In genomic region chr4:155582279-155582905, GRCm38 (mm10) we compare ENCODE assay signal across 14 mouse cellular contexts. TPM values are rescaled to one million over a fixed set of nuclear protein-coding genes. Genes with fewer than 3 reads are reported as not detected.
DNase-seq lines count a peak whose midpoint lies in the region; ATAC-seq and TF ChIP-seq lines count a peak whose summit lies in the region.
"Had no signal": no experiment of that assay in that cellular context is flagged by ENCODE, and none has a peak within 500 bp of the region (broad histone marks: within the 10 kb centered on the region; RNA-seq: fewer than 3 reads in every experiment).

No protein-coding gene starts in this region.

- peaks cover 19% of the 10 kb centered on the region for H3K4me1 ChIP-seq in liver, adult 2 months (ENCODE audit: control insufficient read depth, insufficient read depth, low read length)
- peaks cover 14% of the 10 kb centered on the region; the same call in 1 of the 2 replicates for H3K4me1 ChIP-seq in liver, postnatal 0 days (ENCODE audit: insufficient read depth)
- peaks cover 6% of the 10 kb centered on the region; the same call in 1 of the 2 replicates for H3K4me1 ChIP-seq in liver, embryonic 12.5 days
- H3K4me1 ChIP-seq: limb, embryonic 13.5 days had no signal

- H3K36me3 ChIP-seq in liver, adult 2 months (ENCODE audit: control insufficient read depth, insufficient read depth, low read length) = peaks cover 47% of the 10 kb centered on the region
- H3K36me3 ChIP-seq in liver, postnatal 0 days (replicated peaks; ENCODE audit: insufficient read depth, low read length) = peaks cover 76% of the 10 kb centered on the region
- H3K36me3 ChIP-seq in liver, embryonic 12.5 days = peaks cover 91% of the 10 kb centered on the region

- H3K79me2 ChIP-seq in liver, adult 2 months (ENCODE audit: control insufficient read depth, insufficient read depth, low read length) = peaks cover 4% of the 10 kb centered on the region; the same call in 1 of the 2 replicates

- WGBS in liver, adult 2 months = 70% methylated on average over 6 of the region's 6 CpGs
- WGBS in liver, postnatal 0 days (ENCODE audit: insufficient replicate concordance) = 83% methylated on average over 6 of the region's 6 CpGs
- 83% methylated on average over 6 of the region's 6 CpGs for WGBS in liver, embryonic 12.5 days (ENCODE audit: insufficient replicate concordance)

- no peak for ATAC-seq in liver, postnatal 0 days
- ATAC-seq in liver, embryonic 12.5 days = peak; percentile 44; the same call in 1 of the 2 replicates
- ATAC-seq in frontal cortex, adult (ENCODE audit: low TSS enrichment) = no peak
- ATAC-seq in inflammation-experienced regulatory T-cells, adult 6 months = no peak

- H3K27ac ChIP-seq in liver, adult 2 months (replicated peaks; ENCODE audit: insufficient read depth, low read depth, low read length) = no peak overlapping the region
- H3K27ac ChIP-seq in liver, postnatal 0 days (ENCODE audit: low read depth) = no peak overlapping the region
- no peak overlapping the region for H3K27ac ChIP-seq in liver, embryonic 12.5 days
- H3K27ac ChIP-seq: limb, embryonic 13.5 days had no signal

- H3K9me3 ChIP-seq in liver, postnatal 0 days (ENCODE audit: low read length) = no peaks in the 10 kb centered on the region
- H3K9me3 ChIP-seq in liver, embryonic 12.5 days (replicated peaks) = no peaks in the 10 kb centered on the region
- H3K9me3 ChIP-seq: limb, embryonic 13.5 days had no signal

- TF ChIP-seq EP300 in liver, postnatal 0 days (IDR thresholded peaks at IDR 0.05; ENCODE audit: low read depth) = no peak

- TF ChIP-seq CTCF in liver, adult 2 months (IDR thresholded peaks at IDR 0.05; ENCODE audit: low read depth, low read length) = no peak
- no peak for TF ChIP-seq CTCF in liver, postnatal 0 days (IDR thresholded peaks at IDR 0.05; ENCODE audit: low read depth)

- H3K27me3 ChIP-seq in liver, adult 2 months (ENCODE audit: control insufficient read depth, insufficient read depth, low read length) = no peaks in the 10 kb centered on the region
- no peaks in the 10 kb centered on the region for H3K27me3 ChIP-seq in liver, postnatal 0 days (ENCODE audit: insufficient read depth, low read length)
- no peaks in the 10 kb centered on the region for H3K27me3 ChIP-seq in liver, embryonic 12.5 days (replicated peaks)
- H3K27me3 ChIP-seq: limb, embryonic 13.5 days had no signal

- no peak overlapping the region for H3K4me2 ChIP-seq in liver, postnatal 0 days (ENCODE audit: low read depth, low read length)
- H3K4me2 ChIP-seq in liver, embryonic 12.5 days = no peak overlapping the region
- H3K4me2 ChIP-seq: limb, embryonic 13.5 days had no signal

- TF ChIP-seq POLR2A in liver, adult 2 months (IDR thresholded peaks at IDR 0.05; ENCODE audit: extremely low read depth, insufficient read depth, low read length) = no peak

- no peak overlapping the region for H3K4me3 ChIP-seq in liver, adult 2 months (ENCODE audit: insufficient read depth, low read depth, low read length)
- H3K4me3 ChIP-seq in liver, postnatal 0 days (ENCODE audit: low read depth, low read length) = no peak overlapping the region
- H3K4me3 ChIP-seq in liver, embryonic 12.5 days = no peak overlapping the region
- H3K4me3 ChIP-seq: limb, embryonic 13.5 days had no signal

- no peak overlapping the region for H3K9ac ChIP-seq in liver, adult 2 months (ENCODE audit: low read depth, low read length)
- no peak overlapping the region for H3K9ac ChIP-seq in liver, postnatal 0 days (replicated peaks)
- no peak overlapping the region for H3K9ac ChIP-seq in liver, embryonic 12.5 days
- H3K9ac ChIP-seq: limb, embryonic 13.5 days had no signal

- peak; percentile 52 for DNase-seq in liver, adult 2 months (ENCODE audit: extremely low read depth, low read depth, low spot score)
- DNase-seq in liver, postnatal 0 days = no peak
- peak; percentile 78 for DNase-seq in adrenal gland, postnatal 14 days
- DNase-seq in urinary bladder, adult 2 months (ENCODE audit: low spot score) = peak; percentile 46
- DNase-seq in thymus, postnatal 0 days (ENCODE audit: low spot score) = no peak
- DNase-seq: cerebellum, postnatal 36 days; heart, postnatal 10 days; kidney, adult 18-20 months; layer of hippocampus, adult 9-11 months; lung, postnatal 14 days had no signal

RNA-seq across cellular contexts. Expression of gene Slc35e2, which starts 18.8 kb away (rescaled TPM):
- total RNA-seq in liver, adult 2 months (2014; rRNA removed) = 63.5 and 65.6 TPM in 2 replicates
- polyA plus RNA-seq in liver, adult 2 months (2012; rRNA removed) = 18.5 and 19.8 TPM in 2 replicates
- 5.4 and 5.6 TPM in 2 replicates for polyA plus RNA-seq in liver, postnatal 0 days (2015; fragmentation: Nextera tagmentation; extraction: Ambion mirVana)
- 25.8 and 30.1 TPM in 2 replicates for total RNA-seq in adrenal gland, postnatal 14 days (2021)
- 7.1 and 7.3 TPM in 2 replicates for polyA plus RNA-seq in liver, embryonic 12.5 days (2016; fragmentation: Nextera tagmentation; extraction: Ambion mirVana)
- 6.1 and 7.8 TPM in 2 replicates for polyA plus RNA-seq in urinary bladder, adult 2 months (2012; rRNA removed)
- polyA plus RNA-seq in thymus, postnatal 0 days (2015; fragmentation: Nextera tagmentation; extraction: Ambion mirVana) = 6.3 and 7.5 TPM in 2 replicates
- polyA plus RNA-seq in inflammation-experienced regulatory T-cells, adult 6 months (2017; shearing (Covaris generic)) = 1 to 10 TPM; 7.9 to 9.1 (median 8.5) TPM

RNA-seq across cellular contexts. Expression of gene Nadk, which starts 20.2 kb away (rescaled TPM):
- 163 and 201 TPM in 2 replicates for total RNA-seq in liver, adult 2 months (2014; rRNA removed)
- 196 and 218 TPM in 2 replicates for polyA plus RNA-seq in liver, adult 2 months (2012; rRNA removed)
- polyA plus RNA-seq in liver, postnatal 0 days (2015; fragmentation: Nextera tagmentation; extraction: Ambion mirVana) = 50.1 and 55.5 TPM in 2 replicates
- 206 and 214 TPM in 2 replicates for total RNA-seq in adrenal gland, postnatal 14 days (2021)
- 75.9 and 78.0 TPM in 2 replicates for polyA plus RNA-seq in liver, embryonic 12.5 days (2016; fragmentation: Nextera tagmentation; extraction: Ambion mirVana)
- polyA plus RNA-seq in urinary bladder, adult 2 months (2012; rRNA removed) = 110 and 118 TPM in 2 replicates
- 85.1 and 92.5 TPM in 2 replicates for polyA plus RNA-seq in thymus, postnatal 0 days (2015; fragmentation: Nextera tagmentation; extraction: Ambion mirVana)
- 10 to 100 TPM; 50.9 to 55.9 (median 53.2) TPM for polyA plus RNA-seq in inflammation-experienced regulatory T-cells, adult 6 months (2017; shearing (Covaris generic))

RNA-seq across cellular contexts. Expression of gene Cdk11b, which starts 42.3 kb away (rescaled TPM):
- 8.5 and 11.2 TPM in 2 replicates for total RNA-seq in liver, adult 2 months (2014; rRNA removed)
- polyA plus RNA-seq in liver, adult 2 months (2012; rRNA removed) = 8.8 and 10.6 TPM in 2 replicates
- 22.8 and 24.9 TPM in 2 replicates for polyA plus RNA-seq in liver, postnatal 0 days (2015; fragmentation: Nextera tagmentation; extraction: Ambion mirVana)
- 56.4 and 59.3 TPM in 2 replicates for total RNA-seq in adrenal gland, postnatal 14 days (2021)
- 41.1 and 45.5 TPM in 2 replicates for polyA plus RNA-seq in liver, embryonic 12.5 days (2016; fragmentation: Nextera tagmentation; extraction: Ambion mirVana)
- 35.6 and 61.6 TPM in 2 replicates for polyA plus RNA-seq in urinary bladder, adult 2 months (2012; rRNA removed)
- 65.7 and 76.3 TPM in 2 replicates for polyA plus RNA-seq in thymus, postnatal 0 days (2015; fragmentation: Nextera tagmentation; extraction: Ambion mirVana)
- polyA plus RNA-seq in inflammation-experienced regulatory T-cells, adult 6 months (2017; shearing (Covaris generic)) = 100 to 1,000 TPM in 2 of 3 experiments, 10 to 100 TPM in 1; 75.2 to 139 (median 116) TPM

Comparison
In these comparisons a context has a peak if more than half of its experiments do, and no peak if none do; other contexts are left out.
1. DNase-seq: peak in liver, adult 2 months (single experiment), adrenal gland, postnatal 14 days (single experiment) and urinary bladder, adult 2 months (single experiment); none in liver, postnatal 0 days (single experiment) and thymus, postnatal 0 days (single experiment).